Mouse (Mus musculus): ENCODE data around the gene Gadl1.
A peak's percentile ranks its signal among the peaks of the same experiment; 100 is the strongest.
"Not testable (repeated sequence)": the region's sequence is repeated elsewhere in the genome, so short reads cannot be mapped to it uniquely, and the experiment has no call there.

Gene Gadl1

GRCm38 (mm10) chr9:116038275-116038674, 129.0 kb downstream of the Gadl1 start:
- DNase-seq, result no peak

- no peak for DNase-seq
Observed at GRCm38 (mm10) chr9:116039981-116040380, 130.7 kb downstream of the Gadl1 start.

GRCm38 (mm10) chr9:116040852-116041251, 131.6 kb downstream of the Gadl1 start:
- DNase-seq, result not testable (repeated sequence)

GRCm38 (mm10) chr9:116041369-116041768, 132.1 kb downstream of the Gadl1 start:
- no peak for DNase-seq

GRCm38 (mm10) chr9:116041787-116042186, 132.5 kb downstream of the Gadl1 start:
- DNase-seq, result peak; percentile 84

GRCm38 (mm10) chr9:116049985-116050384, 140.7 kb downstream of the Gadl1 start:
- no peak for DNase-seq

GRCm38 (mm10) chr9:116053976-116054375, 144.7 kb downstream of the Gadl1 start:
- DNase-seq, result no peak

- DNase-seq, result no peak
Observed at GRCm38 (mm10) chr9:116058475-116058874, 149.2 kb downstream of the Gadl1 start.

GRCm38 (mm10) chr9:116059156-116059555, 149.9 kb downstream of the Gadl1 start:
- peak; percentile 12 for DNase-seq

- peak; percentile 17 for DNase-seq
Observed at GRCm38 (mm10) chr9:116060691-116061090, 151.4 kb downstream of the Gadl1 start.

GRCm38 (mm10) chr9:116064774-116065173, 155.5 kb downstream of the Gadl1 start:
- DNase-seq, result no peak

GRCm38 (mm10) chr9:116071561-116071960, 162.3 kb downstream of the Gadl1 start:
- DNase-seq, result not testable (repeated sequence)

GRCm38 (mm10) chr9:116076163-116076562, 166.9 kb downstream of the Gadl1 start:
- DNase-seq, result no peak

GRCm38 (mm10) chr9:116076946-116077345, 167.7 kb downstream of the Gadl1 start:
- no peak for DNase-seq

- no peak for DNase-seq
Observed at GRCm38 (mm10) chr9:116077419-116077818, 168.2 kb downstream of the Gadl1 start.

- DNase-seq, result no peak
Observed at GRCm38 (mm10) chr9:116081781-116082180, 172.5 kb downstream of the Gadl1 start.

GRCm38 (mm10) chr9:116083300-116083699, 174.0 kb downstream of the Gadl1 start:
- DNase-seq, result no peak

- DNase-seq, result no peak
Observed at GRCm38 (mm10) chr9:116083726-116084323, 174.6 kb downstream of the Gadl1 start.

GRCm38 (mm10) chr9:116084324-116084931, 175.2 kb downstream of the Gadl1 start:
- no peak for DNase-seq

GRCm38 (mm10) chr9:116085999-116086398, 176.7 kb downstream of the Gadl1 start:
- no peak for DNase-seq

GRCm38 (mm10) chr9:116087263-116087662, 178.0 kb downstream of the Gadl1 start:
- no peak for DNase-seq

GRCm38 (mm10) chr9:116087880-116088279, 178.6 kb downstream of the Gadl1 start:
- DNase-seq, result peak; percentile 82

- DNase-seq, result peak; percentile 39
Observed at GRCm38 (mm10) chr9:116088912-116089311, 179.7 kb downstream of the Gadl1 start.

- DNase-seq, result no peak
Observed at GRCm38 (mm10) chr9:116090296-116090695, 181.0 kb downstream of the Gadl1 start.

All from lung, postnatal 14 days (tissue).